Mouse (Mus musculus) heart, adult 2 months (tissue): ENCODE results near the gene Cxcr5.

Experiments
- CTCF ChIP-seq: fragments of 200-600 bp; IDR thresholded peaks from 2 replicates; pipeline ENCODE4 v1.8.1; 2022; ENCODE audit warnings: antibody characterized with exemption, mild to moderate bottlenecking, moderate library complexity
- EP300 ChIP-seq: fragments of 200-500 bp; IDR thresholded peaks from 2 replicates; pipeline ENCODE4 v1.6.1; 2011; ENCODE audit warnings: low read depth, low read length, control low read depth; ENCODE audit not compliant: insufficient read depth
- POLR2A ChIP-seq: fragments of 200-500 bp; IDR thresholded peaks from 2 replicates; pipeline ENCODE4 v1.6.1; 2011; ENCODE audit warnings: mild to moderate bottlenecking, low read depth, low read length, control low read depth; ENCODE audit not compliant: insufficient read depth

DNA sequence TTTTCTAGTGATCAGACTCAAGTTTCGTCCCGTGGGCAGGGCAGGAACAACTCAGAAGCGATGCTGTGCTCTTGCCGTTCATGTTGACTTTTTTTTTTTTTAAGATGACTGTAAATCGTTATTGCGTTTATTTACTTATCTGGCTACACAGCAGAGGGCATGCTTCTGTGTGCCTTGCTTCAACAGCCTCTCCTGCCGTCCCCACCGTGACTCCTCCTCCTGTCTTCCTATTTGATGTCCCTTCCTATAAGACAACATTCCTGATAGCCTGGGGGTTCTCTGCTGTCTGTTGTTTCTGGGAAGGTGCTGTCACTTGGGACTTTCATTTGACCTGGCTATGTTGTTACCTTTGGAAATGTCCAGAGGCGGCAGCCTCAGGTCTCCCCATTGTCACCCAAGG is 26.9 kb upstream of the Cxcr5 start:
- TF ChIP-seq CTCF (no peak), EP300 (no peak), POLR2A (no peak)
